Mouse (Mus musculus) adrenal gland, postnatal 4 days (tissue): ENCODE measurements around the gene Adcy6. TPM values are rescaled to one million over a fixed set of nuclear protein-coding genes. Genes with fewer than 3 reads are reported as not detected.

Source experiments
- DNase-seq, 2 experiments: peaks; one replicate each; pipeline ENCODE4 v3.0.0; 2021 to 2022; ENCODE audit warnings: low spot score in 2 of 2, mixed read lengths in 2 of 2
- long read RNA-seq, 2 experiments: library from polyadenylated mRNA; stranded (forward); transcript quantifications; one replicate each; pipeline ENCODE4 v2.0.0; 2021
- total RNA-seq, 2 experiments: library from RNA; stranded (reverse); gene quantifications; 2 replicates each; pipeline ENCODE4 v1.2.3; 2021

Gene Adcy6
- total RNA-seq = 10 to 100 TPM; 78.0 to 83.3 TPM
- long read RNA-seq, experiment 1, partial matches to known transcripts = 3 of 14 reads
- long read RNA-seq, experiment 1, other reads (novel, unspliced or antisense) = 10 of 14 reads
- long read RNA-seq, experiment 2, partial matches to known transcripts = 8 of 27 reads
- long read RNA-seq, experiment 2, other reads (novel, unspliced or antisense) = 18 of 27 reads

GRCm38 (mm10) chr15:98609331-98610130 lies at the start of gene Adcy6:
Gene Adcy6, minus strand, starts transcription at chr15:98610076.
- peak; percentile 48 to 72 for DNase-seq

GRCm38 (mm10) chr15:98656982-98657751 lies 47.3 kb upstream of the Adcy6 start:
- no peak for DNase-seq

- no peak for DNase-seq
Observed at GRCm38 (mm10) chr15:98652174-98652573, 42.3 kb upstream of the Adcy6 start.

- no peak for DNase-seq
Observed at GRCm38 (mm10) chr15:98651431-98651830, 41.6 kb upstream of the Adcy6 start.

- no peak for DNase-seq
Observed at GRCm38 (mm10) chr15:98648071-98648470, 38.2 kb upstream of the Adcy6 start.

GRCm38 (mm10) chr15:98647308-98647707 lies 37.4 kb upstream of the Adcy6 start:
- DNase-seq = no peak

GRCm38 (mm10) chr15:98646737-98647136 lies 36.9 kb upstream of the Adcy6 start:
- no peak for DNase-seq

- DNase-seq = no peak
Observed at GRCm38 (mm10) chr15:98645057-98646026, 35.5 kb upstream of the Adcy6 start.

GRCm38 (mm10) chr15:98644406-98644805 lies 34.5 kb upstream of the Adcy6 start:
- no peak for DNase-seq

- no peak for DNase-seq
Observed at GRCm38 (mm10) chr15:98640157-98640556, 30.3 kb upstream of the Adcy6 start.

GRCm38 (mm10) chr15:98637155-98637554 lies 27.3 kb upstream of the Adcy6 start:
- no peak for DNase-seq

GRCm38 (mm10) chr15:98636517-98636916 lies 26.6 kb upstream of the Adcy6 start:
- DNase-seq = no peak

- no peak for DNase-seq
Observed at GRCm38 (mm10) chr15:98635291-98635841, 25.5 kb upstream of the Adcy6 start.

- DNase-seq = peak; percentile 49 to 53
Observed at GRCm38 (mm10) chr15:98634541-98635081, 24.7 kb upstream of the Adcy6 start.

- DNase-seq = no peak
Observed at GRCm38 (mm10) chr15:98633822-98634470, 24.1 kb upstream of the Adcy6 start.

GRCm38 (mm10) chr15:98632921-98633320 lies 23.0 kb upstream of the Adcy6 start:
- no peak for DNase-seq

- DNase-seq = peak in 1 of 2 experiments; percentile 45
Observed at GRCm38 (mm10) chr15:98632107-98632744, 22.4 kb upstream of the Adcy6 start.

GRCm38 (mm10) chr15:98631493-98631892 lies 21.6 kb upstream of the Adcy6 start:
- peak; percentile 54 to 57 for DNase-seq

GRCm38 (mm10) chr15:98630540-98630939 lies 20.7 kb upstream of the Adcy6 start, which contains the start of gene Cacnb3:
Gene Cacnb3, plus strand, starts transcription at chr15:98630840.
- no peak for DNase-seq
